In genomic region chr2:115923247-115923646, GRCm38 (mm10) we compare ENCODE assay signal across 14 mouse cellular contexts.
DNase-seq lines count a peak whose midpoint lies in the region; ATAC-seq and TF ChIP-seq lines count a peak whose summit lies in the region.
"Had no signal": no experiment of that assay in that cellular context is flagged by ENCODE, and none has a peak within 500 bp of the region (broad histone marks: within the 10 kb centered on the region; RNA-seq: fewer than 3 reads in every experiment).

No protein-coding gene starts in this region.

- no peak for TF ChIP-seq CTCF in left cerebral cortex, adult 2 months (IDR thresholded peaks at IDR 0.05)

- H3K36me3 ChIP-seq in forebrain, embryonic 14.5 days (ENCODE audit: control insufficient read depth, insufficient read depth, low read length) = peaks cover 20% of the 10 kb centered on the region; the same call in 1 of the 2 replicates
- no peaks in the 10 kb centered on the region for H3K36me3 ChIP-seq in neural tube, embryonic 13.5 days
- H3K36me3 ChIP-seq: embryonic facial prominence, embryonic 15.5 days had no signal

- peaks cover 32% of the 10 kb centered on the region for H3K4me1 ChIP-seq in forebrain, embryonic 14.5 days (ENCODE audit: control insufficient read depth, insufficient read depth, low read length)
- H3K4me1 ChIP-seq in neural tube, embryonic 13.5 days (replicated peaks) = peaks cover 41% of the 10 kb centered on the region

- no peaks in the 10 kb centered on the region for H3K9me3 ChIP-seq in forebrain, embryonic 14.5 days (replicated peaks; ENCODE audit: control insufficient read depth, low read length)
- H3K9me3 ChIP-seq in neural tube, embryonic 13.5 days = no peaks in the 10 kb centered on the region
- H3K9me3 ChIP-seq: embryonic facial prominence, embryonic 15.5 days; heart, embryonic 12.5 days had no signal

- H3K4me3 ChIP-seq in left cerebral cortex, adult 2 months = no peak overlapping the region
- no peak overlapping the region for H3K4me3 ChIP-seq in forebrain, embryonic 14.5 days (ENCODE audit: low read depth, low read length)
- H3K4me3 ChIP-seq in neural tube, embryonic 13.5 days = no peak overlapping the region
- H3K4me3 ChIP-seq: embryonic facial prominence, embryonic 15.5 days; heart, embryonic 12.5 days had no signal

- H3K27me3 ChIP-seq in forebrain, embryonic 14.5 days (replicated peaks; ENCODE audit: control insufficient read depth, insufficient read depth, low read length) = no peaks in the 10 kb centered on the region
- H3K27me3 ChIP-seq in neural tube, embryonic 13.5 days = no peaks in the 10 kb centered on the region
- H3K27me3 ChIP-seq: embryonic facial prominence, embryonic 15.5 days; heart, embryonic 12.5 days had no signal

- H3K4me2 ChIP-seq in forebrain, embryonic 14.5 days (ENCODE audit: low read length) = no peak overlapping the region
- H3K4me2 ChIP-seq in neural tube, embryonic 13.5 days = no peak overlapping the region
- H3K4me2 ChIP-seq: embryonic facial prominence, embryonic 15.5 days; heart, embryonic 12.5 days had no signal

- H3K27ac ChIP-seq in left cerebral cortex, adult 2 months = peak overlapping the region; percentile 5; the same call in 1 of the 2 replicates
- peak overlapping the region; percentile 59; the same call in 1 of the 2 replicates for H3K27ac ChIP-seq in forebrain, embryonic 14.5 days (ENCODE audit: low read depth, low read length)
- H3K27ac ChIP-seq in neural tube, embryonic 13.5 days (replicated peaks) = peak overlapping the region; percentile 38; the same call in 1 of the 2 replicates
- H3K27ac ChIP-seq: embryonic facial prominence, embryonic 15.5 days; liver, embryonic 14.5 days had no signal

- intact Hi-C loops in left cerebral cortex, adult 2 months (cut with DNase I) = no loop called here

- peak; percentile 76 for ATAC-seq in forebrain, embryonic 14.5 days
- ATAC-seq in neural tube, embryonic 13.5 days (ENCODE audit: low read depth) = peak; percentile 44; the same call in 1 of the 2 replicates
- ATAC-seq: intestine, postnatal 0 days had no signal

- no peak for DNase-seq in left cerebral cortex, adult 2 months (ENCODE audit: extremely low spot score in 1 of 2, low spot score in 2 of 2)
- no peak for DNase-seq in left cerebral cortex, adult 18-20 months (ENCODE audit: low spot score in 2 of 2)
- peak; percentile 10 for DNase-seq in adipocyte (ENCODE audit: low spot score)
- peak; percentile 66 for DNase-seq in forebrain, embryonic 14.5 days (ENCODE audit: low spot score)
- DNase-seq in spleen, postnatal 36 days (ENCODE audit: low spot score in 2 of 2) = no peak
- DNase-seq in cerebellum, postnatal 10 days = no peak
- DNase-seq: cerebellum, adult 2 months; right cerebral cortex, postnatal 14 days; thymus, postnatal 36 days had no signal

- 11% methylated on average over 6 of the region's 6 CpGs for WGBS in forebrain, embryonic 14.5 days
- 17% methylated on average over 6 of the region's 6 CpGs for WGBS in neural tube, embryonic 13.5 days

- H3K9ac ChIP-seq in forebrain, embryonic 14.5 days (ENCODE audit: low read length) = 0 out of 2 replicates have a peak overlapping the region, but pooled peaks have one; percentile 7
- no peak overlapping the region for H3K9ac ChIP-seq in neural tube, embryonic 13.5 days
- H3K9ac ChIP-seq: embryonic facial prominence, embryonic 15.5 days; heart, embryonic 12.5 days; liver, embryonic 14.5 days had no signal

Comparison
In these comparisons a context has a peak if more than half of its experiments do, and no peak if none do; other contexts are left out.
1. DNase-seq: peak in adipocyte (single experiment) and forebrain, embryonic 14.5 days (single experiment); none in left cerebral cortex, adult 2 months (0 of 2), left cerebral cortex, adult 18-20 months (0 of 2), spleen, postnatal 36 days (0 of 2) and cerebellum, postnatal 10 days (0 of 2).
2. H3K27ac ChIP-seq: peak in every context shown above with its lines; median percentile 59 in forebrain, embryonic 14.5 days; 38 in neural tube, embryonic 13.5 days; 5 in left cerebral cortex, adult 2 months.